Mouse (Mus musculus): Measurements from ENCODE around the gene Tcp10b. TPM values are rescaled to one million over a fixed set of nuclear protein-coding genes. Genes with fewer than 3 reads are reported as not detected.
"Not testable (repeated sequence)": the region's sequence is repeated elsewhere in the genome, so short reads cannot be mapped to it uniquely, and the experiment has no call there.

Tcp10b gene
- total and polyA plus RNA-seq, 3 experiments: 0.06 TPM; not detected in 2

GRCm38 (mm10) chr17:13062882-13063281 is 2.0 kb downstream of the Tcp10b start:
- H3K9ac ChIP-seq (ENCODE audit: control insufficient read depth, low read depth, low read length, poor library complexity, severe bottlenecking); H3K79me2 ChIP-seq (ENCODE audit: control insufficient read depth, insufficient read depth, low read length, poor library complexity); H3K4me3 ChIP-seq (ENCODE audit: control insufficient read depth in 1 of 2, insufficient read depth in 1 of 2, low read depth in 2 of 2, low read length in 2 of 2); DNase-seq (ENCODE audit: low read depth, low spot score); H3K27ac ChIP-seq (ENCODE audit: control insufficient read depth, low read depth, low read length); H3K27me3 ChIP-seq (ENCODE audit: control insufficient read depth in 1 of 2, insufficient read depth in 2 of 2, low read length in 2 of 2); H3K4me1 ChIP-seq (ENCODE audit: control insufficient read depth in 1 of 2, insufficient read depth in 2 of 2, low read length in 2 of 2); H3K36me3 ChIP-seq (ENCODE audit: control insufficient read depth in 1 of 2, insufficient read depth in 2 of 2, low read length in 2 of 2); H3K9me3 ChIP-seq (replicated peaks; ENCODE audit: insufficient read depth, low read length): not testable (repeated sequence)

- H3K27me3 ChIP-seq (ENCODE audit: control insufficient read depth in 1 of 2, insufficient read depth in 2 of 2, low read length in 2 of 2); H3K36me3 ChIP-seq (ENCODE audit: control insufficient read depth in 1 of 2, insufficient read depth in 2 of 2, low read length in 2 of 2); H3K9ac ChIP-seq (ENCODE audit: control insufficient read depth, low read depth, low read length, poor library complexity, severe bottlenecking); H3K4me1 ChIP-seq (ENCODE audit: control insufficient read depth in 1 of 2, insufficient read depth in 2 of 2, low read length in 2 of 2); H3K4me3 ChIP-seq (ENCODE audit: control insufficient read depth in 1 of 2, insufficient read depth in 1 of 2, low read depth in 2 of 2, low read length in 2 of 2); H3K27ac ChIP-seq (ENCODE audit: control insufficient read depth, low read depth, low read length); H3K79me2 ChIP-seq (ENCODE audit: control insufficient read depth, insufficient read depth, low read length, poor library complexity); H3K9me3 ChIP-seq (replicated peaks; ENCODE audit: insufficient read depth, low read length); DNase-seq (ENCODE audit: low read depth, low spot score): not testable (repeated sequence)
These were observed 7.0 kb downstream of the Tcp10b start for GRCm38 (mm10) chr17:13067864-13068385.

GRCm38 (mm10) chr17:13069227-13069626 is 8.3 kb downstream of the Tcp10b start:
- not testable (repeated sequence) for H3K9me3 ChIP-seq (replicated peaks; ENCODE audit: insufficient read depth, low read length); H3K27me3 ChIP-seq (ENCODE audit: control insufficient read depth in 1 of 2, insufficient read depth in 2 of 2, low read length in 2 of 2); H3K36me3 ChIP-seq (ENCODE audit: control insufficient read depth in 1 of 2, insufficient read depth in 2 of 2, low read length in 2 of 2); DNase-seq (ENCODE audit: low read depth, low spot score); H3K4me3 ChIP-seq (ENCODE audit: control insufficient read depth in 1 of 2, insufficient read depth in 1 of 2, low read depth in 2 of 2, low read length in 2 of 2); H3K4me1 ChIP-seq (ENCODE audit: control insufficient read depth in 1 of 2, insufficient read depth in 2 of 2, low read length in 2 of 2); H3K9ac ChIP-seq (ENCODE audit: control insufficient read depth, low read depth, low read length, poor library complexity, severe bottlenecking); H3K79me2 ChIP-seq (ENCODE audit: control insufficient read depth, insufficient read depth, low read length, poor library complexity); H3K27ac ChIP-seq (ENCODE audit: control insufficient read depth, low read depth, low read length)

GRCm38 (mm10) chr17:13091510-13091909 is 30.6 kb downstream of the Tcp10b start:
- not testable (repeated sequence) for H3K9ac ChIP-seq (ENCODE audit: control insufficient read depth, low read depth, low read length, poor library complexity, severe bottlenecking); H3K9me3 ChIP-seq (replicated peaks; ENCODE audit: insufficient read depth, low read length); H3K4me1 ChIP-seq (ENCODE audit: control insufficient read depth in 1 of 2, insufficient read depth in 2 of 2, low read length in 2 of 2); H3K4me3 ChIP-seq (ENCODE audit: control insufficient read depth in 1 of 2, insufficient read depth in 1 of 2, low read depth in 2 of 2, low read length in 2 of 2); DNase-seq (ENCODE audit: low read depth, low spot score); H3K36me3 ChIP-seq (ENCODE audit: control insufficient read depth in 1 of 2, insufficient read depth in 2 of 2, low read length in 2 of 2); H3K79me2 ChIP-seq (ENCODE audit: control insufficient read depth, insufficient read depth, low read length, poor library complexity); H3K27ac ChIP-seq (ENCODE audit: control insufficient read depth, low read depth, low read length); H3K27me3 ChIP-seq (ENCODE audit: control insufficient read depth in 1 of 2, insufficient read depth in 2 of 2, low read length in 2 of 2)

GRCm38 (mm10) chr17:13092100-13092764 is 31.3 kb downstream of the Tcp10b start:
- DNase-seq (ENCODE audit: low read depth, low spot score); H3K9ac ChIP-seq (ENCODE audit: control insufficient read depth, low read depth, low read length, poor library complexity, severe bottlenecking); H3K9me3 ChIP-seq (replicated peaks; ENCODE audit: insufficient read depth, low read length); H3K36me3 ChIP-seq (ENCODE audit: control insufficient read depth in 1 of 2, insufficient read depth in 2 of 2, low read length in 2 of 2); H3K27ac ChIP-seq (ENCODE audit: control insufficient read depth, low read depth, low read length); H3K27me3 ChIP-seq (ENCODE audit: control insufficient read depth in 1 of 2, insufficient read depth in 2 of 2, low read length in 2 of 2); H3K4me1 ChIP-seq (ENCODE audit: control insufficient read depth in 1 of 2, insufficient read depth in 2 of 2, low read length in 2 of 2); H3K4me3 ChIP-seq (ENCODE audit: control insufficient read depth in 1 of 2, insufficient read depth in 1 of 2, low read depth in 2 of 2, low read length in 2 of 2); H3K79me2 ChIP-seq (ENCODE audit: control insufficient read depth, insufficient read depth, low read length, poor library complexity): not testable (repeated sequence)

- H3K9me3 ChIP-seq (replicated peaks; ENCODE audit: insufficient read depth, low read length); H3K79me2 ChIP-seq (ENCODE audit: control insufficient read depth, insufficient read depth, low read length, poor library complexity); H3K36me3 ChIP-seq (ENCODE audit: control insufficient read depth in 1 of 2, insufficient read depth in 2 of 2, low read length in 2 of 2); DNase-seq (ENCODE audit: low read depth, low spot score); H3K27me3 ChIP-seq (ENCODE audit: control insufficient read depth in 1 of 2, insufficient read depth in 2 of 2, low read length in 2 of 2); H3K9ac ChIP-seq (ENCODE audit: control insufficient read depth, low read depth, low read length, poor library complexity, severe bottlenecking); H3K4me1 ChIP-seq (ENCODE audit: control insufficient read depth in 1 of 2, insufficient read depth in 2 of 2, low read length in 2 of 2); H3K27ac ChIP-seq (ENCODE audit: control insufficient read depth, low read depth, low read length); H3K4me3 ChIP-seq (ENCODE audit: control insufficient read depth in 1 of 2, insufficient read depth in 1 of 2, low read depth in 2 of 2, low read length in 2 of 2): not testable (repeated sequence)
These were observed 32.1 kb downstream of the Tcp10b start for GRCm38 (mm10) chr17:13092960-13093359.

- H3K4me1 ChIP-seq (ENCODE audit: control insufficient read depth in 1 of 2, insufficient read depth in 2 of 2, low read length in 2 of 2); DNase-seq (ENCODE audit: low read depth, low spot score); H3K79me2 ChIP-seq (ENCODE audit: control insufficient read depth, insufficient read depth, low read length, poor library complexity); H3K27ac ChIP-seq (ENCODE audit: control insufficient read depth, low read depth, low read length); H3K9ac ChIP-seq (ENCODE audit: control insufficient read depth, low read depth, low read length, poor library complexity, severe bottlenecking); H3K4me3 ChIP-seq (ENCODE audit: control insufficient read depth in 1 of 2, insufficient read depth in 1 of 2, low read depth in 2 of 2, low read length in 2 of 2); H3K9me3 ChIP-seq (replicated peaks; ENCODE audit: insufficient read depth, low read length); H3K27me3 ChIP-seq (ENCODE audit: control insufficient read depth in 1 of 2, insufficient read depth in 2 of 2, low read length in 2 of 2); H3K36me3 ChIP-seq (ENCODE audit: control insufficient read depth in 1 of 2, insufficient read depth in 2 of 2, low read length in 2 of 2): not testable (repeated sequence)
These were observed 45.7 kb downstream of the Tcp10b start for GRCm38 (mm10) chr17:13106563-13106962.

Data from MEL (cell line).